Mouse (Mus musculus) cerebellum, adult 2 months (tissue): ENCODE results near the gene Asf1b.

ENCODE experiments used
- CTCF ChIP-seq: fragments of 200-500 bp; IDR thresholded peaks from 2 replicates; pipeline ENCODE4 v1.5.1; 2011; ENCODE audit warnings: low read depth, mild to moderate bottlenecking, control low read depth, low read length, moderate library complexity, borderline replicate concordance; ENCODE audit not compliant: insufficient read depth
- POLR2A ChIP-seq: fragments of 200-500 bp; IDR thresholded peaks from 2 replicates; pipeline ENCODE4 v1.6.1; 2011; ENCODE audit warnings: low read length, control low read depth, borderline replicate concordance; ENCODE audit not compliant: insufficient read depth

DNA sequence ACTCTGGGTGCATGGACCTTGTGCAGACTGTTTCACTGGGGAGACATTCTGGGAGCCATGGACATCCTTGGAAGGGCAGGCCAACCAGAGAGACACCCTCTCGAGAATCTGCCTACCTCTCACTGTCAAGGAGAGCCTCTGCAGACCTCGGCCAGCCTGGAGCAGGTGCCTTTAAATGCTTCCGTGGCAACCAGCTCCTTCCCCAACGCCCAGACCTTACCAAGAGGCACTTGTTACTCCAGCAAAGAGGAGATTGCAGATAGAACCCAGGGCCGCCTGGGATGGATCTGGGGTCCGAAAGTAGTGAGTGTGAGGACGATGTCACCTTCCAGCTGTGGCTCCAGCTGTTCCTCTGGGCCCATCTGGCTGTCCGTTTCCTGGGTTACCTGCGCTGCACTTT, 22.9 kb downstream of the Asf1b start:
- TF ChIP-seq CTCF (no peak), POLR2A (no peak)
